Mouse (Mus musculus): Measurements from ENCODE around the gene Ppp1r9b.
A peak's percentile ranks its signal among the peaks of the same experiment; 100 is the strongest.
"Not testable (repeated sequence)": the region's sequence is repeated elsewhere in the genome, so short reads cannot be mapped to it uniquely, and the experiment has no call there.

The Ppp1r9b gene

GRCm38 (mm10) chr11:94997596-94997995 is 6.8 kb downstream of the Ppp1r9b start:
- peak in 1 of 2 experiments; percentile 30 for DNase-seq (ENCODE audit: low spot score in 2 of 2)

DNA sequence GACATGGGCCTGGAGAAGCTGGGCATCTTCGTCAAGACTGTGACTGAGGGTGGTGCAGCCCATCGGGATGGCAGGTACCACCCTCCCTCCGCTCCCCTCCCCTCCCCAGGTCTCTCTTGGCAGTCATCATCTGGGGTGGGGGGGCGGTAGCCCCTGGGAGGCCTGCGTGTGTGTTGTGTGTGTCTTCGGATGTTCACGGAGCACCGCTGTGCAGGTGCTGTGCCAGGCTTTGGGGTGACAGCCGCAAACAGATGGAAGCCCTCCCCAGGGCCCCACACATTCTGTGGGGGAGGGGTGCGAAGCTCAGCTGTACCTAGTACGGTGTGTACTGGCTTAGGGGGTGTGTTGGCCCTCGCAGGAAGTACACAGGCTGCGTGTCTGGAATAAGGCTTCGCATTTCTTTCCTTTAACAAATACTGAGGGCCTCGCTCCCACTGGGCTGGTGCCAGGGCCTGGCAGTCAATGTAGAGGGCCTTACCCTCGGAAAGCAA is 7.3 kb downstream of the Ppp1r9b start:
- DNase-seq (ENCODE audit: low spot score in 2 of 2), result peak; percentile 79 to 83

DNA sequence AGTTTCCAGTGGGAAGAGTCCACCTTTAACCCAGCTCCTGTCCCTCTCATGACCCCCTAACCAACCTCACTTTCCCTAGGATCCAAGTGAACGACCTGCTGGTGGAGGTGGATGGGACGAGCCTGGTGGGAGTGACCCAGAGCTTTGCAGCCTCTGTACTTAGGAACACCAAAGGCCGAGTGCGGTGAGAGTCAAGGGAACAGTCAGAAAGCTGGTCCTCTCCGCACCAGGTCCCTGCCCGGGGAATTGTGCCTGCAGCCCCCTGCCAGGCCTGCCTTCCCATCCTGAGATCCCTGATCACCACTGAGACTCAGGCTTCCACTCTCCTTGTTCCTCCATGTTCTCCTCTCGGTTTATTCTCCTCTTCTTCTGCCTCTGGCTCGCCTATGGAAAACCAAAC is 9.3 kb downstream of the Ppp1r9b start:
- no peak for DNase-seq (ENCODE audit: low spot score in 2 of 2)

DNA sequence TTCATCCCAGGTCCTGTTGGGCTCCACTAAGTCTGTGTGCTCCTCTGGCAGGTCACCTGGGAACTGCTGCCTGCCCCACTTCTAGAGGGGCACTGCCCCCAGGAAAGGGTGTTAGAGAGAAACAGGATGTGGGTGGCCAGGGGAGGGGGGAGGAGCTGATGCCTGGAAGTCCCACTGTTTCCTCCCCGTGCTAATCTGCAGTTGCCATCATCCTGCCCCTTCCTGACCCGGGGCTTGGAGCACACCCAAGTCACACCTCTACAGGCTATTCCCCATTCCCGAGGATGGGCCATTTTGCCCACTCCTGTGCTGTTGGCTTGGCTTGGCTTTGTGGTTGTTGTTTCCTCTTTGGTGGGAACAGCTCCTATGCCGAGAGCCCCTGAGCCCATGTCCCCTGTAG is 9.7 kb downstream of the Ppp1r9b start:
- peak in 1 of 2 experiments; percentile 45 for DNase-seq (ENCODE audit: low spot score in 2 of 2)

GRCm38 (mm10) chr11:95001058-95001457 is 10.2 kb downstream of the Ppp1r9b start:
- peak; percentile 79 to 80 for DNase-seq (ENCODE audit: low spot score in 2 of 2)

DNA sequence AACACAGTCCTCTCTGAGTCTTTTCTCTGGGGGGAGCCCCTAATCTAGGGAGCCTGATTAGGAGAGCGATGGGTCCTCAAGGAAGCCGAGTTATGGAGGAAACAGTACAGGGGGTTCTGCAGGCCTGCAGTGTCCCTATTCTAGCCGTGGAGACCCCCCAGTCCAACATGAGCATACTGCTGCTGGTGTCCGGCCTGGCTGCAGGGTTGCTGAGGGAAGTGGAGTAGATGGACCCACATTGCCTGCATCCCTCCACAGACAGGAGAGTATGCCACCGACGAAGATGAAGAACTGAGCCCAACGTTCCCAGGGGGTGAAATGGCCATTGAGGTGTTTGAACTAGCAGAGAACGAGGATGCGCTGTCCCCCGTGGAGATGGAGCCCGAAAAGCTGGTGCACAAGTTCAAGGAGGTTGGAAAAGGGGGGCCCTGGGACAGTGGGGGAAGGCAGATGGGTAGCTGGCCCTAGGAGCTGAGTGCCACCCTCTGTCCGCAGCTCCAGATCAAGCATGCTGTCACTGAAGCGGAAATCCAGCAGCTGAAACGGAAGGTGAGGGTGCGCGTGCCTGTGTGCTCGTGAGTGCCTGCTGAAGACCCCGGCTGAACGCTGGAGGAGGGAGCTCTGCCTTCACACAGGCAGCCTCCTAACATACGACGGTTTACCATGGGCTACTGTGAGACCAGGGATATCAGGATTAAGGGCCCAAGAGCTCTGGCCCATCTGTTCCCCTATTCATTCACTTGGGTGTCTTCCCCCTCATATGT is 10.9 kb downstream of the Ppp1r9b start:
- no peak for DNase-seq (ENCODE audit: low spot score in 2 of 2)

GRCm38 (mm10) chr11:95002705-95003104 is 11.9 kb downstream of the Ppp1r9b start:
- no peak for DNase-seq (ENCODE audit: low spot score in 2 of 2)

DNA sequence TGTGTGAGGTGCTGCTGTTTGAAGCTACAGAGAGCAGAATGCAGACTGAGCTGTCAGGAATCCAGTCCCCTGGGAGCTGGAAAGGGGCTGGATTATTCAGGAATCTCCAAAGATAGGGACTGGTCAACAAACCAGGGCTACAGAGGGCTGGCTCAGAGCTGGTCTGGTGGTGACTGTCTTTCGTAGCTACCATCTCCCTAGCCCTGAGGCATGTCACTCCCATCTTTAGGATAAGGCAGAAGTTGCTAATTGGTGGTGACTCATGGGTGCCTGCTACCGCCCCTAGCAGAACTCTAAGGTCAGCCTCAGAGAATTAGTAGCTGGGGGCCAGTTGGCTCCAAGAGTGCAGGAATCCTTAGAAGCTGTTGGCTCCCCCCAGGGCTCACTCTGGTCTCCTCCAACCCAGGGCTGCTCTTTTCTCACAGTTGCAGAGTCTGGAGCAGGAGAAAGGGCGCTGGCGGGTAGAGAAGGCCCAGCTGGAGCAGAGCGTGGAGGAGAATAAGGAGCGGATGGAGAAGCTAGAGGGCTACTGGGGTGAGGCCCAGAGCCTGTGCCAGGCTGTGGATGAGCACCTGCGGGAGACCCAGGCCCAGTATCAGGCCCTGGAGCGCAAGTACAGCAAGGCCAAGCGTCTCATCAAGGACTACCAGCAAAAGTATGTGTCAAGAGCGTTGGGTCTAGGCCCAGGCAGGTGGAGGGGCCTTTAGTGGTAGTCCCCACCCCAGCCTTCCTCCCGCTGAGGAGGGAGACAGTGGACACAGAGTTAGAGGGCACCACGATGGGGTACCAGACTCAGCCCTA is 13.5 kb downstream of the Ppp1r9b start:
- DNase-seq (ENCODE audit: low spot score in 2 of 2), result no peak

GRCm38 (mm10) chr11:95004937-95005198 is 14.0 kb downstream of the Ppp1r9b start:
- DNase-seq (ENCODE audit: low spot score in 2 of 2), result no peak

GRCm38 (mm10) chr11:95006038-95006437 is 15.2 kb downstream of the Ppp1r9b start:
- no peak for DNase-seq (ENCODE audit: low spot score in 2 of 2)

DNA sequence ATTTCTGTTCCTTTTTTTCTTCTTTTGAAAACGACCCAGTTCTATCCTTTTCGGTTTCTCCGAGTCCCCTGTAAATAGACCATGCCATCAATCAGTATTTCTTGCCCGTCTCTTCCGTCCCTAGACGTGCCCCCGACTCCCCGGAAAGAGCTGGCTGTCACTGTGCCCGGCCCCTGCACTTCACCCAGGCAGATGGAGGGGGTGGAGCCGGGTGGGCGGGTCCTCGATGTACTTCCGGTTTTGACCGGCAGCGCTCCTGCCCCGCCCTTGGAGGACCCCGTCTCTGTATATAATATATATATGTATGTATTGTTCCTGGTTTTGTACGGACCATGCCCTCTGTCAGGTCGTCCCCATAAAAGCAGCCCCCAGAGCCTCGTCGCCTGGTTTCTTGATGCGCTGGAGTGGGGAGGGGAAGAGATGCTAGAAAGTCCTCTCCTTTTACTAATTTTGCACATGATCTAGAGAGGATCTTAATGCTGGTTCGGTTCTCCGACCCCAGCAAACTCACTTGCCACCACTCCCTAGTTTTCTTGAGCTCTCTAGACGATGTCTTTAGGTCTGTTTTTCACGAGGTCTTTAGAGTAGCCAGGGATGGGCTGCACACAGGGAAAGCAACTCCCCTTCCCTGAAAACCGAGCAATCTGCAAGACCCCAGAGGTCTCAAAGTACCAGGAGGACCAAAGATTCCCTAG is 15.8 kb downstream of the Ppp1r9b start:
- peak; percentile 86 for DNase-seq (ENCODE audit: low spot score in 2 of 2)

GRCm38 (mm10) chr11:95007418-95007817 is 16.6 kb downstream of the Ppp1r9b start:
- no peak for DNase-seq (ENCODE audit: low spot score in 2 of 2)

DNA sequence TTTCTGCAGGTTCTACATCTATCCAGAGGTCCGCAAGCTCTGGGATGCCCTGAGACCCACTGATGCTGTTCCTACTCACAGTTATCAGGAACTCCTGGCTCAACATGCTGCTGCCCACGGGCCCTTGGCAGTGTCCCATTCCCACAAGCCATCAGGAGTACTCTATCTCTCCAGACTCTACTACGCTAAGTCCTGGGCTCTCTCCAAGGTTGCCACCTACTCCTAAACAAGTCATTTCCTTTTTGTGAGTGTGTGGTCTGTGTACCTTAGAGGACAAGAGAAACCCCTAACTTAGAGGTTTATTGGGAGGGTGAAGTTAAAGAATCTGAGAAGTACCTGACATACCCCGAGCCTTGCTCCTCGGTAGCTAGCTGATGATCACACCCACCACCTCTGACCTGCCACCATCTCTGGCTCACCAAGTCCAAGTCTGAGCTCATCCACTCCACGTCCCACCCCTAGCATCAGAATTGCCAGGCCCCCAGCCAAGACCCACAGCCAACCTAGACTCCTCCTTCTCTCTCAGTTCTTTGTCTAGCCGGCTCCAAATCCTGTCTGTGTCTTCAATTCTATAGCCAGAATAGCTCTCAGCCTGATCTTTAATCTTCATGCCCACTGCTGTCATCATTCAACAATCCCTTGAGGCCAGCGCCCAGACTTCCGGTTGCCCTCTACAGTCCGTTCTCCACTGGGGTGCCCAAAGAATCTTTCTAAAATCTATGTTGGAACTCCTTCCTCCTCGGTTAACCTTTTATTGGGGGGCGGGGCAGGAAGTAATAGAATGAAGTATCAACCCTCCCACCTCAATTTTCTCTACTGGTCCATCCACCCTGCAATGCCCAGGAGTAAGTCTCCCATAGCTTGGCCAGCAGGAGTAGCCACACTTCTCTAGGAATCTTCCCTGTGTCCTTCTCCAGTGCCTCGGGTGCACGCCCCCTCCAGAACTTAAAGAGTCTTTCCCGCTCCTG is 18.1 kb downstream of the Ppp1r9b start:
- peak in 1 of 2 experiments; percentile 53 for DNase-seq (ENCODE audit: low spot score in 2 of 2)

- DNase-seq (ENCODE audit: low spot score in 2 of 2), result peak; percentile 90 to 91
Observed at GRCm38 (mm10) chr11:95009629-95010014, 18.8 kb downstream of the Ppp1r9b start, which contains the start of gene Samd14. Gene Samd14 (plus strand): TSS chr11:95009879.

DNA sequence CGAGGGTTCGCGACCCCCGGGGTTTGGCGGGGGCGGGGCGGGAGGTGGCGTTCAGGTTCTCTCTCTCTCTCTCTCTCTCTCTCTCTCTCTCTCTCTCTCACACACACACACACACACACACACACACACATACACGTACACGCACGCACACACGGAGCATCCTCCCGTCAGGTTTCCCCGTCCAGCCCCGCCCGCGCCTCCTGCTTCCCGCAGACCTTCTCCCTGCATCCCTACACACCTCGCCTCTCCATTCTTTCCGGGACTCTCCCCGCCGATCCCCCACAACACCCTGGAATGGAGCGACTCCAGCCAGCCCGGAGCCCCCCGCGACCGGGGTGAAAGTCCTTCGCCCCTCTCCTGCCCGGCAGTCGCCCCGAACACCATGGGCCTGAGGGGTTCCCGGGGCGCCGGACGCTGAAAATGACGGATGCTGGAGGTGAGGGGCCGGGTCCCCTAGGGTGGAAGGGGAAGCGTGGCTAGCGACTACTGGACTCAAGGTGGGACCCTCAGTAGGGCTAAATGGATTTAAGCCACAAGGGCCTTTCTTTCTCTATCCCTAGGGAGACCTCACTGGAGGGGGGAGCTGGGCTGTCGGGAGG is 19.4 kb downstream of the Ppp1r9b start:
- peak; percentile 81 to 83 for DNase-seq (ENCODE audit: low spot score in 2 of 2)

DNA sequence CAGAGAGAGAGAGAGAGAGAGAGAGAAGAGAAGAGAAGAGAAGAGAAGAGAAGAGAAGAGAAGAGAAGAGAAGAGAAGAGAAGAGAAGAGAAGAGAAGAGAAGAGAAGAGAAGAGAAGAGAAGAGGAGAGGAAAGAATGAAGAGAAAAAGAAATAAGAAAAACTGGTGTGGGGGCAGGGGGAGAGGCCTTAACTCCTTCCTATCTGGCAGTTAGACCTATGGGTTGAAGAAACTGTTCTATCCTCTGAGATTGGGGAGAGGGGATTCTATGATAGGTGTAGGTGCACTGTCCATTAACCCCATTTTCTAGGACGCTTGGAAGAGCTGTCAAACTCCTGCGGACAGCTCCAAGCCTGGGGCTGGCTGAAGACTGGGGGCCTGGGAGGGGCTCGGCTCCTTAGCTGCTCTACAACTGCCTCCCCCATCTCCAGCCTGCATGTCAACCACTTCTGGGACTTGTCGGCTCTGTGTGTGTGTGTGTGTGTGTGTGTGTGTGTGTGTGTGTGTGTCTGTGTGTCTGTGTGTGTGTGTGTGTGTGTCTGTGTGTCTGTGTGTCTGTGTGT is 20.1 kb downstream of the Ppp1r9b start:
- DNase-seq (ENCODE audit: low spot score in 2 of 2), result not testable (repeated sequence)

GRCm38 (mm10) chr11:95011416-95011815 is 20.6 kb downstream of the Ppp1r9b start:
- no peak for DNase-seq (ENCODE audit: low spot score in 2 of 2)

- DNase-seq (ENCODE audit: low spot score in 2 of 2), result no peak
Observed at GRCm38 (mm10) chr11:95012075-95012474, 21.2 kb downstream of the Ppp1r9b start.

DNA sequence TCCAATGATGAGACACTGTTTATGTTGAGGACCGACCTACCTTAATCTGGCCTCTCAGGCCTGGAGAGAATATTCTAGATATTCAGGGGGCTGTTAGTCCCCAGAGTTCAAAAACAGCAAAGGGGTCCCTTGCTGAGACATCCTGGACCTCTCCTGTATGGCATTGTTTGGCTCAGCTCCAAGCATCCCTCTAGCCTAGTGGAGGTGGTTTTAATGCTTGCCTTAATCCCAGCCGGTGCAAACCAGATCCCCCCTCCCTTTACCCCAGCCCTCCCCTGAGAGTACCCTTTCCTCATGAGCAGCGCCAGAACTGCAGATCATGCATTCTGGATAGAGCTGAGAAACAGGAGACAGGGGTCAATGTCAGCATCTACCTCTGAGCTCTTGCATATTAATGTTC is 21.7 kb downstream of the Ppp1r9b start:
- no peak for DNase-seq (ENCODE audit: low spot score in 2 of 2)

GRCm38 (mm10) chr11:95015484-95015883 is 24.6 kb downstream of the Ppp1r9b start:
- DNase-seq (ENCODE audit: low spot score in 2 of 2), result no peak

All from right cerebral cortex, postnatal 10 days (tissue).